Mouse (Mus musculus) embryonic fibroblast, embryonic 13.5 days (primary cell): ENCODE data around the gene Ints6l.

ENCODE experiments used
- CTCF ChIP-seq: IDR thresholded peaks from 2 replicates; pipeline ENCODE4 v1.5.1; 2011; ENCODE audit warnings: mild to moderate bottlenecking, control low read depth, low read length, moderate library complexity, borderline replicate concordance; ENCODE audit not compliant: insufficient read depth
- POLR2A ChIP-seq: IDR thresholded peaks from 2 replicates; pipeline ENCODE4 v1.6.1; 2011; ENCODE audit warnings: low read depth, mild to moderate bottlenecking, control low read depth, low read length, moderate library complexity

DNA sequence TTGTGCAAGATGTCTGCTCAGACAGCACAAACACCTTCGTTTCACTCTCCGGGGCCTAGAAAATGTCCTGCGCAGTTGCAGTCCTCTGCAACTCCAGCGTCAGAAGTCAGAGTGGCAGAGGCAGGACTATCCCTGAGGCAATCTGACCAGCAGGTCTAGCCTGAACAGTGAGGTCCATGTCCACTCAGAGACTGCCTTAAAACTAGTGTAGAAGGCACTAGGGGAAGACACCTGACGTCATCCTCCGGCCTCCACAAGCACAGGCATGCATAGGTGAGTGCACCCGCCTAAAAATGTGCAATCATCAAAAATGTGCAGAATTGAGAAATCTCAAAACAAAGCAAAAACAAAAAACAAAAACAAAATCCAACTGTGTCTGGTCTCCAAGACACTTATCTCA, 94.8 kb downstream of the Ints6l start, which contains the start of gene Gm648:
- no peak for TF ChIP-seq CTCF
- TF ChIP-seq POLR2A: no peak
